Mouse (Mus musculus) kidney, adult 2 months (tissue): ENCODE measurements around the gene Nuf2. TPM values are rescaled to one million over a fixed set of nuclear protein-coding genes. Genes with fewer than 3 reads are reported as not detected.
"Not testable (repeated sequence)": the region's sequence is repeated elsewhere in the genome, so short reads cannot be mapped to it uniquely, and the experiment has no call there.

ENCODE experiments used
- DNase-seq: peaks from one replicate; pipeline ENCODE4 v3.0.0; 2021
- H3K27ac ChIP-seq: fragments of 200-500 bp; 2 replicates; pipeline ENCODE4 v1.5.1; 2012; ENCODE audit warnings: low read depth, low read length, control low read depth, inconsistent platforms; ENCODE audit not compliant: insufficient read depth
- H3K27me3 ChIP-seq: fragments of 200-500 bp; replicated peaks from 2 replicates; pipeline ENCODE4 v1.6.1; 2012; ENCODE audit warnings: mild to moderate bottlenecking, moderate library complexity, low read length, inconsistent platforms; ENCODE audit not compliant: control insufficient read depth, insufficient read depth
- H3K36me3 ChIP-seq: fragments of 200-500 bp; 2 replicates; pipeline ENCODE4 v1.6.1; 2012; ENCODE audit warnings: mild to moderate bottlenecking, moderate library complexity, low read length, inconsistent platforms; ENCODE audit not compliant: control insufficient read depth, insufficient read depth
- H3K4me1 ChIP-seq: fragments of 200-500 bp; 2 replicates; pipeline ENCODE4 v1.6.1; 2011; ENCODE audit warnings: low read length; ENCODE audit not compliant: control insufficient read depth, insufficient read depth
- H3K4me3 ChIP-seq: fragments of 200-500 bp; 2 replicates; pipeline ENCODE4 v1.5.1; 2011; ENCODE audit warnings: mild to moderate bottlenecking, low read depth, low read length, control low read depth; ENCODE audit not compliant: insufficient read depth
- CTCF ChIP-seq: fragments of 200-500 bp; conservative IDR thresholded peaks from 2 replicates; pipeline ENCODE4 v1.5.1; 2011; ENCODE audit warnings: low read depth, mild to moderate bottlenecking, control low read depth, low read length, moderate library complexity, mixed read lengths; ENCODE audit not compliant: insufficient read depth, insufficient read length
- POLR2A ChIP-seq: fragments of 200-500 bp; IDR thresholded peaks from one replicate; pipeline ENCODE4 v1.6.1; 2011; ENCODE audit warnings: low read depth, low read length, control low read depth
- WGBS: fragments of 180-500 bp; shearing (Covaris S2); methylation state at CpG from one replicate; pipeline ENCODE4 v1.1.7; 2018; 5-methylcytosine and 5-hydroxymethylcytosine counted together
- polyA plus RNA-seq: library from polyadenylated mRNA; depleted of rRNA; stranded (reverse); fragments of >200 nt; gene quantifications from 2 replicates; pipeline ENCODE4 v1.2.3, GENCODE M21; 2012

The Nuf2 gene
- polyA plus RNA-seq, 1 experiment: 0.30 TPM

GRCm38 (mm10) chr1:169531702-169532535 is 655 bp upstream of the Nuf2 start:
- Histone ChIP-seq H3K4me3 (peak overlapping the region; percentile 41), H3K4me1 (no peaks in the 10 kb centered on the region), H3K27me3 (no peaks in the 10 kb centered on the region), H3K27ac (peak overlapping the region; percentile 41; the same call in 1 of the 2 replicates), H3K36me3 (no peaks in the 10 kb centered on the region)
- DNase-seq: peak; percentile 83
- WGBS: 4% methylated on average over 11 of the region's 11 CpGs
- TF ChIP-seq CTCF (0 out of 2 replicates have a peak, but pooled peaks have one; percentile 15), POLR2A (no peak)

DNA sequence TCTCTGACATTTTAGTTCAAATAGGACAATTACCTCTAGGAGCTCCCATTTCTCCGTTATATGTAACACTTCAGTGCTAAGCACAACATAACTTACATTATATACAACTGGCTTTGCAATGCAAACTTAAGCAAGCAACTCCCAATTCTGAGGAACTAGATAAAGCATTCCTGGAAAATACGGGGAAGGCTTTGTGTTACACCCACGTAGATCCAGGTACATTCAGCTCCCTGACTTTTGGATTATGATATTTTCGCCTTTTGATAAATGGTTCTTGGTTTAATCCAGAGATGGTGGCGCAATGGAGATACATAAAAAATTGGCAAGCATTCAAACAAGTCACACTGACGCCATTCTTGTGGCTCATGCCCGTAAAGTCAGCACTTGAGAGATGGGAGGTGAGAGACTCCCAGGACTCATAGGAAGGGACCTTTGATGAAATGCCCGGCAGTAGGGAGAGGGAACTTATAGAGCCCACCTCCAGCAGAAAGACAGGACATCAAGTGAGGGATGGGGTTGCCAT is 1.2 kb downstream of the Nuf2 start:
- H3K4me3 ChIP-seq: no peak overlapping the region
- TF ChIP-seq CTCF (no peak), POLR2A (no peak)
- no peaks in the 10 kb centered on the region for H3K4me1 ChIP-seq
- no peaks in the 10 kb centered on the region for H3K27me3 ChIP-seq
- no peak overlapping the region for H3K27ac ChIP-seq
- H3K36me3 ChIP-seq: no peaks in the 10 kb centered on the region
- 68% methylated on average over 8 of the region's 8 CpGs for WGBS
- DNase-seq: no peak

DNA sequence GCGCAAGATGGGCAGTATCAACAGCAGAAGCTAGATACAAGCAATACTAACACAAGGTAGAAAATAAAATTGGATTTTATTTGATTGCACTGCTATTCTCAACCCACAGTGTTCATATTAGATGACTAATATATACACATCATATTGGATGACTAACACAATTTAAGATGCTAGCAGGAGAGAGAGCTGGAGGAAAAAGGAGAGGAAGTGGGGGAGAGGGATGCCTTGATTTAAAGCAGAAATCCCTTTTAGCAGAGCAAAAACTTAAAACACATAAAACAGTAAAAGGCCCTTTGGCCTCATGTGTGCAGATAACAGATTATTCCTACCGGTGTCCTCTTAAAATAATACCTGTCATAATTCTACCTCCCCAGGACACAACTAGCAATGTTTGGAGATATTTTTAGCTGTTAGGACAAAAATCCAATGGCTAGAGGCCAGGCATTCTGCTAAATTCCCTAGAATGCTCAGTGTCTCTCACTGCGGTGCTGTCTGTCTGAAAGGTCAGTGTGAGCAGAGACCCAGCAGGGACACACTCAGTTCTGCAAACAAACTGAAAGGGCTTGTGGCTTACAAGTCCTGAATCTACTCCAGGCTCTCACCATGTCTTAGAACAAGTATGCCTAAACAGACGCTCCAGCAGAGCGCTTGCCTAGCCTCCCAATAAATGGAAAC is 5.1 kb downstream of the Nuf2 start:
- 90% methylated on average over 5 of the region's 5 CpGs for WGBS
- Histone ChIP-seq H3K27me3 (no peaks in the 10 kb centered on the region), H3K27ac (no peak overlapping the region), H3K36me3 (no peaks in the 10 kb centered on the region), H3K4me1 (no peaks in the 10 kb centered on the region), H3K4me3 (no peak overlapping the region)
- no peak for DNase-seq
- TF ChIP-seq POLR2A: no peak
- TF ChIP-seq CTCF: no peak

GRCm38 (mm10) chr1:169519337-169519736 is 11.9 kb downstream of the Nuf2 start:
- WGBS: 82% methylated on average over 11 of the region's 11 CpGs
- H3K27ac ChIP-seq: no peak overlapping the region
- H3K36me3 ChIP-seq: no peaks in the 10 kb centered on the region

DNA sequence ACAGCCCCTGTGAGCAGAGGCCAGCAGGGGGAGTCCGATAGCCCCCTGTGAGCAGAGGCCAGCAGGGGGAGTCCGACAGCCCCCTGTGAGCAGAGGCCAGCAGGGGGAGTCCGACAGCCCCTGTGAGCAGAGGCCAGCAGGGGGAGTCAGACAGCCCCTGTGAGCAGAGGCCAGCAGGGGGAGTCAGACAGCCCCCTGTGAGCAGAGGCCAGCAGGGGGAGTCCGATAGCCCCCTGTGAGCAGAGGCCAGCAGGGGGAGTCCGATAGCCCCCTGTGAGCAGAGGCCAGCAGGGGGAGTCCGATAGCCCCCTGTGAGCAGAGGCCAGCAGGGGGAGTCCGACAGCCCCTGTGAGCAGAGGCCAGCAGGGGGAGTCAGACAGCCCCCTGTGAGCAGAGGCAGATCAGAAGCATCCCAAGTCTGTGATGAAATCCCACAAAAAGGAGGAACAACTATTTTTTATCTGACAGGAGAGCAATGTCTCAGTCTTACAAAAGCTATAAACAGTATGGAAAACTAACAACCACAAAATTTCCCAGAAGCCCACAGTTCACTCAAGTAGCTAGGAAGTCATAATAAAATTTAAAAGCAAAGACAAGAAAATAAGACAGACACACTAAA is 13.3 kb downstream of the Nuf2 start:
- WGBS: 86% methylated on average over 7 of the region's 7 CpGs
- not testable (repeated sequence) for H3K36me3 ChIP-seq, H3K27me3 ChIP-seq, H3K27ac ChIP-seq, H3K4me1 ChIP-seq, DNase-seq, H3K4me3 ChIP-seq

More at GRCm38 (mm10) chr1:169519337-169519736, 11.9 kb downstream of the Nuf2 start:
- DNase-seq: no peak
- H3K4me1 ChIP-seq: no peaks in the 10 kb centered on the region
- H3K27me3 ChIP-seq: no peaks in the 10 kb centered on the region
- no peak overlapping the region for H3K4me3 ChIP-seq
- TF ChIP-seq CTCF: no peak
- no peak for TF ChIP-seq POLR2A

GRCm38 (mm10) chr1:169517376-169517892 is 13.8 kb downstream of the Nuf2 start:
- no peak for DNase-seq
- Histone ChIP-seq H3K36me3 (no peaks in the 10 kb centered on the region), H3K27me3 (no peaks in the 10 kb centered on the region), H3K4me1 (no peaks in the 10 kb centered on the region), H3K4me3 (no peak overlapping the region), H3K27ac (no peak overlapping the region)
- WGBS: 93% methylated on average over 8 of the region's 8 CpGs
- TF ChIP-seq CTCF (no peak), POLR2A (no peak)

- no peak for DNase-seq
- H3K36me3 ChIP-seq: no peaks in the 10 kb centered on the region
- 85% methylated on average over 6 of the region's 6 CpGs for WGBS
Observed at GRCm38 (mm10) chr1:169506354-169506753, 24.9 kb downstream of the Nuf2 start.

More at GRCm38 (mm10) chr1:169506354-169506753, 24.9 kb downstream of the Nuf2 start:
- Histone ChIP-seq H3K27ac (no peak overlapping the region), H3K4me1 (no peaks in the 10 kb centered on the region), H3K4me3 (no peak overlapping the region), H3K27me3 (no peaks in the 10 kb centered on the region)
- TF ChIP-seq POLR2A (no peak), CTCF (no peak)
